Mouse (Mus musculus) embryonic facial prominence, embryonic 12.5 days (tissue): Measurements from ENCODE around the gene Camk2b. TPM values are rescaled to one million over a fixed set of nuclear protein-coding genes. Genes with fewer than 3 reads are reported as not detected.

Source experiments
- ATAC-seq: fragments of 200-750 bp; cut with Nextera tagmentation; 2 replicates; pipeline ENCODE4 v1.8.0; 2017; ENCODE audit not compliant: insufficient number of reproducible peaks, insufficient read depth, low FRiP score, low TSS enrichment
- H3K27ac ChIP-seq: fragments of 300-500 bp; sonication (generic); 2 replicates; pipeline ENCODE4 v1.5.1; 2016; ENCODE audit warnings: mild to moderate bottlenecking
- H3K27me3 ChIP-seq: fragments of 300-500 bp; sonication (generic); 2 replicates; pipeline ENCODE4 v1.6.1; 2016; ENCODE audit warnings: mild to moderate bottlenecking, moderate library complexity
- H3K36me3 ChIP-seq: fragments of 300-500 bp; sonication (generic); 2 replicates; pipeline ENCODE4 v1.6.1; 2016; ENCODE audit warnings: mild to moderate bottlenecking
- H3K4me1 ChIP-seq: fragments of 300-500 bp; sonication (generic); 2 replicates; pipeline ENCODE4 v1.6.1; 2016
- H3K4me2 ChIP-seq: fragments of 300-500 bp; sonication (generic); replicated peaks from 2 replicates; pipeline ENCODE4 v1.6.1; 2016; ENCODE audit warnings: mild to moderate bottlenecking, moderate library complexity
- H3K4me3 ChIP-seq: fragments of 300-500 bp; sonication (generic); 2 replicates; pipeline ENCODE4 v1.5.1; 2016; ENCODE audit warnings: mild to moderate bottlenecking
- H3K9ac ChIP-seq: fragments of 300-500 bp; sonication (generic); 2 replicates; pipeline ENCODE4 v1.6.1; 2016; ENCODE audit warnings: mild to moderate bottlenecking, moderate library complexity
- H3K9me3 ChIP-seq: fragments of 300-500 bp; sonication (generic); 2 replicates; pipeline ENCODE4 v1.6.1; 2016; ENCODE audit warnings: mild to moderate bottlenecking, moderate library complexity
- WGBS: fragments of 180-500 bp; shearing (Covaris S2); methylation state at CpG from one replicate; pipeline ENCODE4 v1.1.7; 2016; 5-methylcytosine and 5-hydroxymethylcytosine counted together
- polyA plus RNA-seq: library from polyadenylated mRNA; unstranded; fragments of >200 nt; fragmentation: Nextera tagmentation; extraction: Ambion mirVana; gene quantifications from 2 replicates; pipeline ENCODE4 v1.2.1, GENCODE M21; 2016

Camk2b gene
- polyA plus RNA-seq, 1 experiment from 2014 or later: 2.4 TPM

- H3K9me3 ChIP-seq: no peaks in the 10 kb centered on the region
- H3K27ac ChIP-seq: no peak overlapping the region
- 0 out of 2 replicates have a peak, but pooled peaks cover 6% of the 10 kb centered on the region for H3K36me3 ChIP-seq
- H3K4me2 ChIP-seq: no peak overlapping the region
- H3K4me3 ChIP-seq: no peak overlapping the region
- peaks cover 34% of the 10 kb centered on the region for H3K4me1 ChIP-seq
- no peak for ATAC-seq
- 69% methylated on average over 2 of the region's 2 CpGs for WGBS
- H3K9ac ChIP-seq: no peak overlapping the region
- H3K27me3 ChIP-seq: 0 out of 2 replicates have a peak, but pooled peaks cover 2% of the 10 kb centered on the region
Observed at GRCm38 (mm10) chr11:5975068-5975467, 91.1 kb downstream of the Camk2b start.

- H3K9ac ChIP-seq: no peak overlapping the region
- H3K36me3 ChIP-seq: peaks cover 9% of the 10 kb centered on the region; the same call in 1 of the 2 replicates
- H3K9me3 ChIP-seq: no peaks in the 10 kb centered on the region
- peaks cover 34% of the 10 kb centered on the region for H3K4me1 ChIP-seq
- no peak overlapping the region for H3K4me2 ChIP-seq
- WGBS: 66% methylated on average over 6 of the region's 6 CpGs
- H3K27me3 ChIP-seq: 0 out of 2 replicates have a peak, but pooled peaks cover 2% of the 10 kb centered on the region
- H3K27ac ChIP-seq: no peak overlapping the region
- no peak for ATAC-seq
- H3K4me3 ChIP-seq: no peak overlapping the region
Observed at GRCm38 (mm10) chr11:5974053-5974452, 92.1 kb downstream of the Camk2b start.

DNA sequence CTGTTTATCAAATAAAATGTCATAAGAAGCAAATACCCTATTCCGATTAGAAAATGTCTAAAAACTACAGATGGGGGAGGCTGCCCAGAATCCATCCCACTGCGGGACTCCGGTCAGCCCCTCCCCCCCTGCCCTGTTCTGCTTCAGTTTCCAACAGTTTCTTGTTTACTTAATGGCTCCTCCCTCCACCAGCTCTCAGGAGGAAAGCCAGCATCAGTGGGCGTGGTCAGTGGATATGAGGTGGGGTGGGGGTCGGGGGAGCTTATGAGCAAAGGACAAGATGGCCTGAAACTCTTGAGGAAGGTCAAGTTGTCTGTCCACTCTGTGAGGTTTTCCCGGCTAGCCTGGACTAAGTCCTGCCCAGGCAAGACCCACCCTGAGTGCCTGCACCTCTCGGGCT lies 93.0 kb downstream of the Camk2b start:
- no peak for ATAC-seq
- no peaks in the 10 kb centered on the region for H3K9me3 ChIP-seq
- H3K27ac ChIP-seq: no peak overlapping the region
- peaks cover 37% of the 10 kb centered on the region for H3K4me1 ChIP-seq
- H3K27me3 ChIP-seq: 0 out of 2 replicates have a peak, but pooled peaks cover 2% of the 10 kb centered on the region
- no peak overlapping the region for H3K4me3 ChIP-seq
- H3K9ac ChIP-seq: no peak overlapping the region
- WGBS: 40% methylated on average over 7 of the region's 7 CpGs
- peaks cover 18% of the 10 kb centered on the region for H3K36me3 ChIP-seq
- no peak overlapping the region for H3K4me2 ChIP-seq

GRCm38 (mm10) chr11:5971202-5971601 lies 95.0 kb downstream of the Camk2b start:
- Histone ChIP-seq H3K4me3 (no peak overlapping the region), H3K36me3 (peaks cover 36% of the 10 kb centered on the region), H3K4me2 (no peak overlapping the region), H3K27me3 (0 out of 2 replicates have a peak, but pooled peaks cover 2% of the 10 kb centered on the region), H3K27ac (no peak overlapping the region), H3K9me3 (no peaks in the 10 kb centered on the region), H3K4me1 (peaks cover 39% of the 10 kb centered on the region), H3K9ac (no peak overlapping the region)
- ATAC-seq: no peak
- 32% methylated on average over 7 of the region's 7 CpGs for WGBS

GRCm38 (mm10) chr11:5968223-5968622 lies 97.9 kb downstream of the Camk2b start:
- Histone ChIP-seq H3K4me2 (no peak overlapping the region), H3K9ac (no peak overlapping the region), H3K9me3 (no peaks in the 10 kb centered on the region), H3K36me3 (peaks cover 64% of the 10 kb centered on the region), H3K4me3 (no peak overlapping the region), H3K27ac (peak overlapping the region; percentile 37; the same call in 1 of the 2 replicates), H3K27me3 (0 out of 2 replicates have a peak, but pooled peaks cover 2% of the 10 kb centered on the region), H3K4me1 (peaks cover 29% of the 10 kb centered on the region)
- WGBS: 29% methylated on average over 6 of the region's 6 CpGs
- no peak for ATAC-seq

DNA sequence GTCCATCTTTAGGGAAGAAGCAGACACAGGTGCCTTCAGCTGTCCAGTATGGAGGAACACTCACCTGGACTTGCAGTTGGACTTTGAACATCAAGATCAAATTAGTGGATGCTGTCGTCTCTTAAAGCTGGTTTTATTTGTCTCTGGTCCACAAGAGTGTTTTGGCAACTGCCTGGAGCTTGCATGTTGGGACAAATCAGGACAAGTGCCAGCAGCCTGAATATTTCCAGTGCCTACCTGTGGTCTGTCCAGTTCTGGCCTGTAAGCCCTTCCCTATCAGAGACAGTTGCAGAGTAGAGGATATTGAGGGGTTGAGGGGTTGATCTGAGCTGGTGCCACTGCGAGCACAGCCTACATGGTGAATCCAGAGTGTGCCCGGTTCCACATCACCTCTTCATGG lies 99.4 kb downstream of the Camk2b start:
- WGBS: 87% methylated on average over 3 of the region's 3 CpGs
- no peak for ATAC-seq
- peaks cover 16% of the 10 kb centered on the region for H3K4me1 ChIP-seq
- H3K4me2 ChIP-seq: no peak overlapping the region
- H3K36me3 ChIP-seq: peaks cover 73% of the 10 kb centered on the region
- H3K27me3 ChIP-seq: no peaks in the 10 kb centered on the region
- no peak overlapping the region for H3K27ac ChIP-seq
- H3K9me3 ChIP-seq: no peaks in the 10 kb centered on the region
- no peak overlapping the region for H3K4me3 ChIP-seq
- H3K9ac ChIP-seq: no peak overlapping the region

DNA sequence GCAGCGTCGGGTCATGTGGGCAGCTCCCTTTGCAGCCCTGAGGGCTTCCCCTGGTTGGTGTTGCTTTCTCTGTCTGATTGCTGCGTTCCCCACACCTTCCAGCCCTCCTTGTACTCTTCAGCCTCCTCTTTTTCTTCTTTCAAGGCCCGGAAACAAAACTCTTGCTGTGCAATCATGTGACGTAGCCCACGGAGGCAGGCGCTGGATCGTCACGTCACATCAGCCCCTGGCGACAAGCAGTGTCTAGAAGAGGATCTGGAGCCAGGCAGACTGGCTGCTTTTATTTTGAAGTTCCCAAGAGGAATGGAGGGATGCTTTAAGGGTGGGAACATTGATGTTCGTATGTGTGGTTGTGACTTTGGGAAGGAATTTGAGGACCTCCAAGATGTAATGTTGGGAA lies 100.3 kb downstream of the Camk2b start:
- no peak for ATAC-seq
- Histone ChIP-seq H3K27ac (no peak overlapping the region), H3K9ac (no peak overlapping the region), H3K9me3 (no peaks in the 10 kb centered on the region), H3K4me2 (no peak overlapping the region), H3K27me3 (no peaks in the 10 kb centered on the region), H3K36me3 (peaks cover 81% of the 10 kb centered on the region), H3K4me1 (peaks cover 11% of the 10 kb centered on the region; the same call in 1 of the 2 replicates), H3K4me3 (no peak overlapping the region)
- 74% methylated on average over 11 of the region's 11 CpGs for whole genome bisulfite sequencing

DNA sequence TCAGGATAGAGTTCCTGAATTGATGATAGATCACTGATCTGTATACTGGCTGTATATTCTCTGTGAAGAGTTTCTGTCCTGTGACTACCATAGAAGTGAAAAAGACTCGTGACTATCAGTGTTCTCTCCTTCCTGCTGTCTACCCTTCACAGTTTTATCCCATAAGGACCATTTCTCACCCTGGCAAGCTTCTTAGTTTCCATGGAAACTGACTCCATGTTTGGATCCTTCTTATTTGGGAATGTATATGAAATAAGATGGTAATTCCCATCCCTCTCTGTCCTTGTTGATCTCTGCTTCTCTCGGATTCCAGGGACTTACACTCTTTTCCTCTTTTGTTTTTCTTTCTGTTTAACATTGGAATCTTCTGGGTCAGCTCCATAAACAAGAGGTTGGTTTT lies 106.1 kb downstream of the Camk2b start:
- H3K36me3 ChIP-seq: peaks cover 53% of the 10 kb centered on the region
- no peaks in the 10 kb centered on the region for H3K9me3 ChIP-seq

DNA sequence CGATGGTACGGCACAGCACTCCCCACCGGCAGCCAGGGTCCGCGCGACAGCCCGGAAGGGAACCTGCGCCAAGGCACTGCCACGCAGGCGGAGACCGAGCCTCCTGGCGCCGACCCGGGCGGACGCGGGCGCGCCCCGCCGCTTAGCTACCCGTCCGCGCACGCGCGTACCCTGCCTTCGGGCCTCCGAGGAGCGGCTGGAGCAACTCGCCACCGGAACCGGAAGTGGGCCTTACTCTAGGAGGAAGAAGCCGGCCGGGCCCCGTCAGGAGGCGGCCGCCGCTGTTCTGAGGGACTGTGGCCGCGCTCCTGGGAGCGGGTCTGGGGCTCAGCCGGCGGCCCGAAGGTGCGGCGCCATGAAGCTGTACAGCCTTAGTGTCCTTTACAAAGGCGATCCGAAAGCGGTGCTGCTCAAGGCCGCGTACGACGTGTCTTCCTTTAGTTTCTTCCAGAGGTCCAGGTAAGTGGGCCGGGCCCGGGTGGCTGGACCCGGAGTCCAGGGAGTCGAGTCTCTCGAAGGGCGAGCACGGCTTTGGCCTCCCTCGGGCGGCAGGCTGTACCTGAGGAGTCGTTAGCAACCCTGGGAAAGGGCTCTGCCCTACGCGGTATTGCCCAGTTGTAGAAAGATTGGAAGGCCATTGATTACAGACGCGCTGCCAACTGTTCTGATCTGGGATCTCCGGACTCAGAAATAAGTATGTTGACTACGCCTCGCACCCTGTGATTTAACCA lies 110.5 kb downstream of the Camk2b start, which contains the start of gene Ykt6:
Gene Ykt6 (plus strand): TSS at position 148 of the 731 bp plus-strand sequence.
- Histone ChIP-seq H3K9me3 (no peaks in the 10 kb centered on the region), H3K27ac (peak within 1 kb of the TSS; percentile 91), H3K36me3 (peaks cover 11% of the 10 kb centered on the region), H3K4me2 (peak within 1 kb of the TSS; percentile 79), H3K9ac (peak within 1 kb of the TSS; percentile 87), H3K4me3 (peak within 1 kb of the TSS; percentile 84), H3K4me1 (peaks cover 15% of the 10 kb centered on the region), H3K27me3 (no peaks in the 10 kb centered on the region)
- ATAC-seq: peak; percentile 93
- WGBS: under 1% methylated on average over 71 of the region's 71 CpGs

More for the DNA sequence above, 106.1 kb downstream of the Camk2b start:
- 75% methylated on average over 2 of the region's 2 CpGs for WGBS
- no peak overlapping the region for H3K4me3 ChIP-seq
- H3K4me1 ChIP-seq: peaks cover 11% of the 10 kb centered on the region
- H3K27ac ChIP-seq: no peak overlapping the region
- ATAC-seq: no peak
- no peak overlapping the region for H3K9ac ChIP-seq
- no peaks in the 10 kb centered on the region for H3K27me3 ChIP-seq
- no peak overlapping the region for H3K4me2 ChIP-seq

DNA sequence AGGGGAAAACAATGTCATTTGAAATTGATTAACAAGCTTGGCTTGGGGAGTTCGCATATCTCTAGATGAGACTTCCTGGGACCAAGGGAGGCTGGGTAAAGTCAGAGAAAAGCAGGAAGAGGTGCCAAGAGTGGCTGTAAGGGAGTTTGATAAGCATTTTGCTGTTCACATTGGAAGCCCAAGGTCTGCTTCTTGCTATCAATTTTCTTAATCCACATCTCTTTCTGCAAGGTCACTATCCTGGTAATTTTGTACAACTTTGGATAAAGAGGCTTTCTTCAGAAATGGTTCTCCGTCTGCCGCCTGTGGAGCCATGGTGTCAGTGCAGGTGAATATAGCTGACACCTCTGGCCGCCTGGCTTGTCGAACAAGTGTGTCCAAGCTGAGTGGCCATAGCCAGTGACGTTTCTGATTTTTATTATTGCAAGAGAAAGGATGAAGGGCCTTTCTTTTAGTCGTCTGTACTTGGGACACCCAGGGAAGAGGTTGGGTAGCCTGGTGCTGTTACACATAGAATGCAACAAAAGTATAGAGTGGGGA lies 111.1 kb downstream of the Camk2b start:
- Histone ChIP-seq H3K27ac (peak overlapping the region; percentile 91), H3K4me3 (peak overlapping the region; percentile 84), H3K9me3 (no peaks in the 10 kb centered on the region), H3K4me2 (peak overlapping the region; percentile 79), H3K36me3 (peaks cover 5% of the 10 kb centered on the region; the same call in 1 of the 2 replicates), H3K27me3 (no peaks in the 10 kb centered on the region), H3K4me1 (peaks cover 15% of the 10 kb centered on the region), H3K9ac (peak overlapping the region; percentile 87)
- ATAC-seq: 0 out of 2 replicates have a peak, but pooled peaks have one; percentile 30
- 6% methylated on average over 7 of the region's 7 CpGs for WGBS

DNA sequence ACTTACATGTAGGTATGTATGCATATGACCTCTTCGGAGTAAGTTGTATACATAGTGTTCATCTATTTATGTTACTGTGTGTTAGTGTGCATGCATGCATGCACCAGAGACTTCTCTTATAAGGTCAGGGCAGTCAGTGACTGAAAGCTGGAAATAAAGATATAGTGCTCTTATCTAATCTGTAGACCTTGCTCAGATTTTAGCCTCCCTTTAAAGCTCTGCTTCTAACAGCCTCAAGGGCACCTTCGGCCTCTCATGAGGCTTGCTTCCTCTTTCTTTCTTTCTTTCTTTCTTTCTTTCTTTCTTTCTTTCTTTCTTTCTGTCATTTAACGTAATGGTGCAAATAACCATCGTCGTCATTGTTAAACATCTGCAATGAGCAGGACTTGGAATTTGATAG lies 111.7 kb downstream of the Camk2b start:
- no peak overlapping the region for H3K4me3 ChIP-seq
- no peak for ATAC-seq
- no peaks in the 10 kb centered on the region for H3K9me3 ChIP-seq
- peaks cover 15% of the 10 kb centered on the region for H3K4me1 ChIP-seq
- no peak overlapping the region for H3K9ac ChIP-seq
- H3K36me3 ChIP-seq: peaks cover 4% of the 10 kb centered on the region; the same call in 1 of the 2 replicates
- H3K27ac ChIP-seq: no peak overlapping the region
- H3K4me2 ChIP-seq: no peak overlapping the region
- WGBS: 80% methylated on average over 5 of the region's 5 CpGs
- no peaks in the 10 kb centered on the region for H3K27me3 ChIP-seq
